Mouse (Mus musculus): ENCODE measurements around the gene Tufm.

GRCm38 (mm10) chr7:126482392-126482871, 4.7 kb upstream of the Tufm start:
- TF ChIP-seq EP300 (IDR thresholded peaks at IDR 0.05; ENCODE audit: low read depth) (no peak), CTCF (IDR thresholded peaks at IDR 0.05; ENCODE audit: low read depth) (no peak)
